Mouse (Mus musculus) intestine, embryonic 16.5 days (tissue): ENCODE measurements around the gene Tex22. TPM values are rescaled to one million over a fixed set of nuclear protein-coding genes. Genes with fewer than 3 reads are reported as not detected.

Experiments
- ATAC-seq: fragments of 200-750 bp; cut with Nextera tagmentation; 2 replicates; pipeline ENCODE4 v1.8.0; 2017; ENCODE audit warnings: moderate TSS enrichment, moderate library complexity
- H3K27ac ChIP-seq: fragments of 300-500 bp; sonication (generic); 2 replicates; pipeline ENCODE4 v1.5.1; 2014; ENCODE audit warnings: mild to moderate bottlenecking, low read length
- H3K27me3 ChIP-seq: fragments of 300-500 bp; sonication (generic); replicated peaks from 2 replicates; pipeline ENCODE4 v1.6.1; 2014; ENCODE audit warnings: low read length, control low read depth, mixed read lengths; ENCODE audit not compliant: control insufficient read depth, insufficient read depth
- H3K36me3 ChIP-seq: fragments of 300-500 bp; sonication (generic); 2 replicates; pipeline ENCODE4 v1.6.1; 2014; ENCODE audit warnings: low read length, control low read depth; ENCODE audit not compliant: control insufficient read depth, insufficient read depth
- H3K4me1 ChIP-seq: fragments of 300-500 bp; sonication (generic); 2 replicates; pipeline ENCODE4 v1.6.1; 2014; ENCODE audit warnings: low read length, control low read depth, mixed read lengths; ENCODE audit not compliant: control insufficient read depth, insufficient read depth
- H3K4me2 ChIP-seq: fragments of 300-500 bp; sonication (generic); 2 replicates; pipeline ENCODE4 v1.6.1; 2014; ENCODE audit warnings: low read depth, low read length, control low read depth
- H3K4me3 ChIP-seq: fragments of 300-500 bp; sonication (generic); 2 replicates; pipeline ENCODE4 v1.5.1; 2014; ENCODE audit warnings: mild to moderate bottlenecking, low read length
- H3K9ac ChIP-seq: fragments of 300-500 bp; sonication (generic); 2 replicates; pipeline ENCODE4 v1.6.1; 2014; ENCODE audit warnings: low read depth, low read length
- H3K9me3 ChIP-seq: fragments of 300-500 bp; sonication (generic); 2 replicates; pipeline ENCODE4 v1.6.1; 2016; ENCODE audit warnings: low read length, control low read depth; ENCODE audit not compliant: control insufficient read depth
- WGBS: fragments of 180-500 bp; shearing (Covaris S2); extraction: QIAGEN DNeasy Blood & Tissue Kit; methylation state at CpG from one replicate; pipeline ENCODE4 v1.1.7; 2014; 5-methylcytosine and 5-hydroxymethylcytosine counted together
- polyA plus RNA-seq: library from polyadenylated mRNA; unstranded; fragments of >200 nt; fragmentation: Nextera tagmentation; extraction: Ambion mirVana; gene quantifications from 2 replicates; pipeline ENCODE4 v1.2.1, GENCODE M21; 2015

The Tex22 gene
- polyA plus RNA-seq, 1 experiment from 2014 or later = not detected

GRCm38 (mm10) chr12:113097749-113098281 is 23.5 kb downstream of the Tex22 start, which contains the start of gene Mta1:
Mta1 (plus strand) TSS chr12:113098278.
- Histone ChIP-seq H3K27ac (peak within 1 kb of the TSS; percentile 69), H3K27me3 (no peaks in the 10 kb centered on the region), H3K4me2 (peak within 1 kb of the TSS; percentile 94), H3K4me3 (peak within 1 kb of the TSS; percentile 98), H3K9ac (peak within 1 kb of the TSS; percentile 99), H3K9me3 (no peaks in the 10 kb centered on the region), H3K36me3 (no peaks in the 10 kb centered on the region), H3K4me1 (peaks cover 29% of the 10 kb centered on the region)
- peak; percentile 75 for ATAC-seq
- WGBS = 2% methylated on average over 18 of the region's 53 CpGs

- Histone ChIP-seq H3K9ac (peak overlapping the region; percentile 99), H3K4me2 (peak overlapping the region; percentile 94), H3K27me3 (no peaks in the 10 kb centered on the region), H3K4me1 (peaks cover 32% of the 10 kb centered on the region), H3K27ac (peak overlapping the region; percentile 69), H3K4me3 (peak overlapping the region; percentile 98), H3K9me3 (no peaks in the 10 kb centered on the region), H3K36me3 (no peaks in the 10 kb centered on the region)
- ATAC-seq = peak; percentile 24
- WGBS = under 1% methylated on average over 51 of the region's 60 CpGs
These were observed 24.3 kb downstream of the Tex22 start for GRCm38 (mm10) chr12:113098530-113099151.

- no peaks in the 10 kb centered on the region for H3K9me3 ChIP-seq
- H3K36me3 ChIP-seq = no peaks in the 10 kb centered on the region
- H3K27ac ChIP-seq = no peak overlapping the region
- 27% methylated on average over 6 of the region's 6 CpGs for WGBS
- no peaks in the 10 kb centered on the region for H3K27me3 ChIP-seq
- H3K4me2 ChIP-seq = peak overlapping the region; percentile 94
- H3K4me3 ChIP-seq = peak overlapping the region; percentile 98
- ATAC-seq = no peak
- H3K4me1 ChIP-seq = peaks cover 38% of the 10 kb centered on the region
- H3K9ac ChIP-seq = peak overlapping the region; percentile 99
These were observed 25.4 kb downstream of the Tex22 start for GRCm38 (mm10) chr12:113099470-113100237.

- H3K4me3 ChIP-seq = no peak overlapping the region
These were observed 26.3 kb downstream of the Tex22 start for GRCm38 (mm10) chr12:113100448-113101076.

GRCm38 (mm10) chr12:113101251-113101960 is 27.1 kb downstream of the Tex22 start:
- H3K9ac ChIP-seq = no peak overlapping the region
- no peaks in the 10 kb centered on the region for H3K36me3 ChIP-seq
- whole genome bisulfite sequencing = 72% methylated on average over 9 of the region's 9 CpGs
- peaks cover 38% of the 10 kb centered on the region for H3K4me1 ChIP-seq
- no peak overlapping the region for H3K4me3 ChIP-seq
- H3K27me3 ChIP-seq = no peaks in the 10 kb centered on the region
- no peak overlapping the region for H3K4me2 ChIP-seq
- no peaks in the 10 kb centered on the region; the same call in 1 of the 2 replicates for H3K9me3 ChIP-seq
- no peak for ATAC-seq
- H3K27ac ChIP-seq = no peak overlapping the region

More at GRCm38 (mm10) chr12:113100448-113101076, 26.3 kb downstream of the Tex22 start:
- no peak overlapping the region for H3K4me2 ChIP-seq
- H3K27ac ChIP-seq = no peak overlapping the region
- no peaks in the 10 kb centered on the region for H3K9me3 ChIP-seq
- H3K36me3 ChIP-seq = no peaks in the 10 kb centered on the region
- ATAC-seq = no peak
- no peaks in the 10 kb centered on the region for H3K27me3 ChIP-seq
- H3K9ac ChIP-seq = 0 out of 2 replicates have a peak overlapping the region, but pooled peaks have one; percentile 99
- 69% methylated on average over 5 of the region's 5 CpGs for WGBS
- H3K4me1 ChIP-seq = peaks cover 38% of the 10 kb centered on the region

GRCm38 (mm10) chr12:113102461-113102860 is 28.2 kb downstream of the Tex22 start:
- no peaks in the 10 kb centered on the region for H3K36me3 ChIP-seq
- H3K27me3 ChIP-seq = no peaks in the 10 kb centered on the region
- ATAC-seq = no peak
- H3K4me1 ChIP-seq = peaks cover 34% of the 10 kb centered on the region
- H3K4me2 ChIP-seq = no peak overlapping the region
- H3K9ac ChIP-seq = no peak overlapping the region
- no peak overlapping the region for H3K27ac ChIP-seq
- H3K9me3 ChIP-seq = no peaks in the 10 kb centered on the region; the same call in 1 of the 2 replicates
- no peak overlapping the region for H3K4me3 ChIP-seq
- WGBS = 59% methylated on average over 6 of the region's 6 CpGs

- Histone ChIP-seq H3K36me3 (no peaks in the 10 kb centered on the region), H3K27me3 (no peaks in the 10 kb centered on the region), H3K4me2 (no peak overlapping the region), H3K27ac (no peak overlapping the region), H3K4me3 (no peak overlapping the region), H3K9me3 (no peaks in the 10 kb centered on the region; the same call in 1 of the 2 replicates), H3K9ac (no peak overlapping the region), H3K4me1 (peaks cover 30% of the 10 kb centered on the region)
- WGBS = 70% methylated on average over 8 of the region's 8 CpGs
- ATAC-seq = 0 out of 2 replicates have a peak, but pooled peaks have one; percentile 13
These were observed 29.6 kb downstream of the Tex22 start for GRCm38 (mm10) chr12:113103846-113104451.

- no peak for ATAC-seq
- no peaks in the 10 kb centered on the region; the same call in 1 of the 2 replicates for H3K9me3 ChIP-seq
These were observed 32.1 kb downstream of the Tex22 start for GRCm38 (mm10) chr12:113106386-113106785.

More at GRCm38 (mm10) chr12:113106386-113106785, 32.1 kb downstream of the Tex22 start:
- no peak overlapping the region for H3K27ac ChIP-seq
- H3K27me3 ChIP-seq = no peaks in the 10 kb centered on the region
- no peaks in the 10 kb centered on the region for H3K36me3 ChIP-seq
- H3K9ac ChIP-seq = no peak overlapping the region
- 71% methylated on average over 6 of the region's 6 CpGs for WGBS
- peaks cover 11% of the 10 kb centered on the region; the same call in 1 of the 2 replicates for H3K4me1 ChIP-seq
- no peak overlapping the region for H3K4me2 ChIP-seq
- no peak overlapping the region for H3K4me3 ChIP-seq
